Mouse (Mus musculus) myocyte (in vitro differentiated cells): Measurements from ENCODE around the gene Shisa7.

Experiments used
- CEBPB ChIP-seq: IDR thresholded peaks from 2 replicates; pipeline ENCODE4 v1.6.1; 2011; ENCODE audit warnings: mild to moderate bottlenecking, moderate library complexity; ENCODE audit not compliant: poor library complexity, insufficient read depth, severe bottlenecking
- E2F4 ChIP-seq: IDR thresholded peaks from one replicate; pipeline ENCODE4 v1.6.1; 2011; ENCODE audit warnings: mild to moderate bottlenecking, control low read depth, moderate library complexity; ENCODE audit not compliant: insufficient read depth
- MAX ChIP-seq: IDR thresholded peaks from one replicate; pipeline ENCODE4 v1.6.1; 2011; ENCODE audit warnings: low read depth, mild to moderate bottlenecking, control low read depth
- MYOD1 ChIP-seq, 3 experiments: IDR thresholded peaks; one replicate each; pipeline ENCODE4 v1.6.1; 2011; ENCODE audit warnings: control low read depth in 2 of 3, low read depth in 2 of 3, mild to moderate bottlenecking in 2 of 3, moderate library complexity in 1 of 3; ENCODE audit not compliant: insufficient read length in 2 of 3, control insufficient read depth in 1 of 3
- MYOG ChIP-seq, 3 experiments: IDR thresholded peaks; one replicate each; pipeline ENCODE4 v1.6.1; 2011; ENCODE audit warnings: control low read depth in 2 of 3, low read depth in 2 of 3, mild to moderate bottlenecking in 2 of 3; ENCODE audit not compliant: insufficient read length in 2 of 3, control insufficient read depth in 1 of 3, insufficient read depth in 1 of 3
- POLR2A ChIP-seq: IDR thresholded peaks from one replicate; pipeline ENCODE4 v1.6.1; 2011; ENCODE audit warnings: low read depth, mild to moderate bottlenecking, control low read depth, moderate library complexity; ENCODE audit not compliant: insufficient read length
- POLR2AphosphoS2 ChIP-seq: IDR thresholded peaks from one replicate; pipeline ENCODE4 v1.6.1; 2011; ENCODE audit warnings: low read depth, control low read depth; ENCODE audit not compliant: insufficient read length
- REST ChIP-seq: IDR thresholded peaks from one replicate; pipeline ENCODE4 v1.6.1; 2011; ENCODE audit warnings: mild to moderate bottlenecking, control low read depth, moderate library complexity; ENCODE audit not compliant: insufficient read depth, insufficient read length
- SRF ChIP-seq: IDR thresholded peaks from one replicate; pipeline ENCODE4 v1.6.1; 2011; ENCODE audit warnings: low read depth; ENCODE audit not compliant: control insufficient read depth, insufficient read length
- TCF12 ChIP-seq: IDR thresholded peaks from one replicate; pipeline ENCODE4 v1.6.1; 2011; ENCODE audit warnings: mild to moderate bottlenecking, control low read depth; ENCODE audit not compliant: poor library complexity, insufficient read depth, severe bottlenecking
- TCF3 ChIP-seq: IDR thresholded peaks from one replicate; pipeline ENCODE4 v1.6.1; 2011; ENCODE audit warnings: low read depth, control low read depth; ENCODE audit not compliant: insufficient read length
- USF1 ChIP-seq: IDR thresholded peaks from one replicate; pipeline ENCODE4 v1.6.1; 2011; ENCODE audit warnings: low read depth, mild to moderate bottlenecking, control low read depth, moderate library complexity

- TF ChIP-seq MAX (no peak), TCF12 (no peak), POLR2AphosphoS2 (no peak), POLR2A (no peak), E2F4 (no peak), SRF (no peak), USF1 (no peak), CEBPB (no peak), MYOD1 (IDR thresholded peaks at IDR 0.05; ENCODE audit: control insufficient read depth in 1 of 3, insufficient read length in 2 of 3, low read depth in 2 of 3) (no peak), TCF3 (no peak), REST (no peak), MYOG (IDR thresholded peaks at IDR 0.05; ENCODE audit: control insufficient read depth in 1 of 3, insufficient read depth in 1 of 3, insufficient read length in 2 of 3, low read depth in 2 of 3) (no peak)
Observed at GRCm38 (mm10) chr7:4842077-4842476, 2.4 kb downstream of the Shisa7 start.
